Mouse (Mus musculus): Measurements from ENCODE around the gene Cmtm5. TPM values are rescaled to one million over a fixed set of nuclear protein-coding genes. Genes with fewer than 3 reads are reported as not detected.
"Not testable (repeated sequence)": the region's sequence is repeated elsewhere in the genome, so short reads cannot be mapped to it uniquely, and the experiment has no call there.

The Cmtm5 gene
- polyA plus RNA-seq, 1 experiment from 2014 or later = 12.7 TPM

GRCm38 (mm10) chr14:54965044-54965443 lies 29.0 kb downstream of the Cmtm5 start:
- Histone ChIP-seq H3K27me3 (no peaks in the 10 kb centered on the region), H3K9ac (no peak overlapping the region), H3K4me3 (no peak overlapping the region), H3K27ac (no peak overlapping the region), H3K36me3 (no peaks in the 10 kb centered on the region), H3K4me1 (no peaks in the 10 kb centered on the region), H3K9me3 (no peaks in the 10 kb centered on the region), H3K4me2 (no peak overlapping the region)
- ATAC-seq (ENCODE audit: insufficient number of reproducible peaks, low FRiP score, low TSS enrichment, low read depth) = no peak
- WGBS = 79% methylated on average over 15 of the region's 15 CpGs

- Histone ChIP-seq H3K27ac (no peak overlapping the region), H3K9ac (no peak overlapping the region), H3K4me2 (no peak overlapping the region), H3K4me3 (no peak overlapping the region), H3K36me3 (no peaks in the 10 kb centered on the region), H3K9me3 (no peaks in the 10 kb centered on the region), H3K27me3 (no peaks in the 10 kb centered on the region), H3K4me1 (no peaks in the 10 kb centered on the region)
- ATAC-seq (ENCODE audit: insufficient number of reproducible peaks, low FRiP score, low TSS enrichment, low read depth) = no peak
- 39% methylated on average over 6 of the region's 6 CpGs for WGBS
Observed at GRCm38 (mm10) chr14:54965631-54966030, 29.6 kb downstream of the Cmtm5 start.

DNA sequence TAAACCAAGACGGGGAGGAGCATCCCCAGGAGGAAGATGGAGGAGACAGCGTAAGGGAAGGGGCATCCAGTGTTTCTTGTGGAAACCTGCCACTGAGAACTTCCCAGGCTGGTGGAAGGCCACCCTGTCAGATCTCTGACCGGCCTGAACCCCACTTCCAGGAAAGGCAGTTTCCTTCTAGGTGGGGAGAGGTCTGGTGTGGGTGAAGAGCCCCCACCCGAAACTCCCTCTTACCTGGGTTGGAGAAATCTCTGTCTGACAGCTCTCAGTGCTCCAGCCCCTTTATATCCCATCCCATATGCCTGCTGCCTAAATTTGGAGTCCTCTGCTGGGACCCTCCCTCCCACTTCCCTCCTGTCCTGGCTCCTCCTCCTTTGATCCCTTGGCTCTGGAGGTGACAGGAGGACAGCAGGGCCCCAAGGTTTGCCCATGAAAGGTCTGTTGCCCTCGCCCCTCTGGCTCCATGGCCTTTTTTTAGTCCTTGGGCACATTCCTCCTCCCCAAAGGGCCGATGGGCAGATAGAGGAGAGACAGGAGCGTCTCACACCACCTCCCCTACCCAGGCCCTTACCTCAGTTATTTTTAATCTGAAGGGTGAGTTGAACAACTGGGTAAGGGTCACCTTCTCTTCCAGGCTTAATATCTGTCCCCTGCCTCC lies 30.4 kb downstream of the Cmtm5 start, which contains the start of gene Myh6:
Gene Myh6 (minus strand): TSS at position 608 of the 658 bp plus-strand sequence.
- ATAC-seq (ENCODE audit: insufficient number of reproducible peaks, low FRiP score, low TSS enrichment, low read depth) = no peak
- Histone ChIP-seq H3K4me2 (no peak within 1 kb of the TSS), H3K9me3 (no peaks in the 10 kb centered on the region), H3K36me3 (no peaks in the 10 kb centered on the region), H3K4me3 (no peak within 1 kb of the TSS), H3K4me1 (no peaks in the 10 kb centered on the region), H3K27ac (no peak within 1 kb of the TSS), H3K27me3 (no peaks in the 10 kb centered on the region), H3K9ac (no peak within 1 kb of the TSS)
- 63% methylated on average over 7 of the region's 7 CpGs for WGBS

DNA sequence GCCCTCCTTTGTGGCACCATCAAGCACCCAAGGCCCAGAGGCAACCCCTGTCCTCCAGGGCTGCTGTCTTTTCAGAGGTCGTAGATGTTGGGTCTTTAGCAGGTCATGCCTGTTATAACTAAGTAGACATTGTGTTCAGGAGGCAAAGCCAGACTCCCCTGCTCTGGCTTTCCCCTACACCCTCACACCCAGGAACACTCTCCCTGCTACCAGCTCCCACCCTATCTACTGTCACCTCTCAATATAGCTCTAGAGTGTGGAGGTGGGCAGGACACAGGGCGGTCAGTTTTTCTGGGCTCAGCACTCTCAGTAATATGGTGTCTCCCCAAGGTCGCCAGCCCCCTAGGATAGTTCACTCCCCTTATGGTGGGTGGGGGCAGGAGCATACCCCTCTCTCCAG lies 31.8 kb downstream of the Cmtm5 start:
- no peaks in the 10 kb centered on the region for H3K4me1 ChIP-seq
- no peak overlapping the region for H3K27ac ChIP-seq
- no peak overlapping the region for H3K9ac ChIP-seq
- no peak overlapping the region for H3K4me2 ChIP-seq
- H3K27me3 ChIP-seq = no peaks in the 10 kb centered on the region
- no peak for ATAC-seq (ENCODE audit: insufficient number of reproducible peaks, low FRiP score, low TSS enrichment, low read depth)
- 83% methylated on average over 3 of the region's 3 CpGs for WGBS
- H3K36me3 ChIP-seq = no peaks in the 10 kb centered on the region
- H3K9me3 ChIP-seq = no peaks in the 10 kb centered on the region
- no peak overlapping the region for H3K4me3 ChIP-seq

- Histone ChIP-seq H3K27me3 (no peaks in the 10 kb centered on the region), H3K36me3 (no peaks in the 10 kb centered on the region), H3K4me3 (no peak overlapping the region), H3K9ac (no peak overlapping the region), H3K27ac (no peak overlapping the region), H3K4me1 (no peaks in the 10 kb centered on the region), H3K4me2 (no peak overlapping the region), H3K9me3 (no peaks in the 10 kb centered on the region)
- no peak for ATAC-seq (ENCODE audit: insufficient number of reproducible peaks, low FRiP score, low TSS enrichment, low read depth)
Observed at GRCm38 (mm10) chr14:54968344-54968743, 32.3 kb downstream of the Cmtm5 start.

- WGBS = 86% methylated on average over 11 of the region's 11 CpGs
- not testable (repeated sequence) for ATAC-seq (ENCODE audit: insufficient number of reproducible peaks, low FRiP score, low TSS enrichment, low read depth); H3K9me3 ChIP-seq; H3K9ac ChIP-seq; H3K4me2 ChIP-seq; H3K4me3 ChIP-seq; H3K27me3 ChIP-seq; H3K4me1 ChIP-seq; H3K27ac ChIP-seq; H3K36me3 ChIP-seq
Observed at GRCm38 (mm10) chr14:54972786-54973185, 36.7 kb downstream of the Cmtm5 start.

DNA sequence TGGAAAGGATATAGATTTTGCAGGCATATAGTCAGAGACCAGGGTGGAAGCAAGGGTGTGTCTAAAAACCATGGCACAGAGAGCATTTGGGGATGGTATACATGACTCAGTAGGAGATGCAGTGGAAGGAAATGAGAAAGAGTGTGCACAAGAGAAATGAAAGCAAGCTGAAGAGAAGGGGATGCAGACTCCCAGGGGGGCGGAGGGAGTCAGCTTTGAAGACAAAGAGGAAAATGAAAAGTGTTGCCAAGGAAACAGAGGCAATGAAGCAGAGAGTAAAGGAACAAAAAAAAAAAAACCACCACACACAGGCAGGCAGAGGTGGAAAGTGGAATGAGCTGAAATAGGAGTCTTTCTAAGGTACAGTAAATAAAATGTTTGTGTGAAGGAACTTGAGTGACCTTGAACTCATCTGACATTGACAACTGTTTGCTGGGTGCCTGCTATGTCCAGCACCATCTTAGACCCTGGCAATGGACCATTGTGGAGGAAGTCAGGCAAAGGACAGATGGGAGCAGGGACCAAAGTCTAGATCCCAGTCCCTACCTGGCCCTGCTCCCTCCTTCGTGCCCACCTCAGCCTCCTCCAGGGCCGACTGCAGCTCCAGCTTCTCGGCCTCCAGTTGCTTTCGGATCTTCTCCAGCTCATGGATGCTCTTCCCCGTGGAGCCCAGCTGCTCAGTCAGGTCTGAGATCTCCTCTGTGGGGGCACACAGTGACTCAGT lies 38.2 kb downstream of the Cmtm5 start:
- Histone ChIP-seq H3K36me3 (no peaks in the 10 kb centered on the region), H3K4me2 (no peak overlapping the region), H3K9me3 (no peaks in the 10 kb centered on the region), H3K4me1 (no peaks in the 10 kb centered on the region), H3K9ac (no peak overlapping the region), H3K27ac (no peak overlapping the region), H3K27me3 (no peaks in the 10 kb centered on the region; the same call in 1 of the 2 replicates), H3K4me3 (no peak overlapping the region)
- ATAC-seq (ENCODE audit: insufficient number of reproducible peaks, low FRiP score, low TSS enrichment, low read depth) = no peak
- 81% methylated on average over 6 of the region's 6 CpGs for WGBS

GRCm38 (mm10) chr14:54976633-54977032 lies 40.6 kb downstream of the Cmtm5 start, which contains the start of gene Gm17428:
Gene Gm17428 (plus strand): TSS chr14:54976933.
- Histone ChIP-seq H3K4me2 (no peak within 1 kb of the TSS), H3K9ac (no peak within 1 kb of the TSS), H3K9me3 (no peaks in the 10 kb centered on the region), H3K4me3 (no peak within 1 kb of the TSS), H3K36me3 (no peaks in the 10 kb centered on the region), H3K27ac (no peak within 1 kb of the TSS), H3K4me1 (no peaks in the 10 kb centered on the region), H3K27me3 (no peaks in the 10 kb centered on the region; the same call in 1 of the 2 replicates)
- WGBS = 82% methylated on average over 1 of the region's 1 CpGs
- ATAC-seq (ENCODE audit: insufficient number of reproducible peaks, low FRiP score, low TSS enrichment, low read depth) = no peak

DNA sequence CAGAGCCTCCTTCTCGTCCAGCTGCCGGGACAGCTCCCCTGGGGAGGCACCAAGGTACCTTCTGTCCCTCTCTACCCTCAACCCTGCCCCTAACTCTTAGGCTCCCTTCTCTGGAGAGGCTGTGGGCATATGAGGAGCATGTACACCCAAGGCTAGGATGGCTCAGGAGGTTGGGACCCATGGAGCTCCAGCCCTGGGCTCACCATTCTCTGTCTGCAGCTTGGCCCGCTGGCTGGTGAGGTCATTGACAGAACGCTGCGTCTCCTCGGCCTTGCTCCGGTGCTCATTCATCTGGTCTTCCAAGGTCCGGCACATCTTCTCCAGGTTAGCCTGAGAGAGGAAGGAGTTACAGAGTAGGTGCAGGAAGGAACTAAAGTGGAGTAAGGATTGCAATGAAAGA lies 42.6 kb downstream of the Cmtm5 start:
- no peak for ATAC-seq (ENCODE audit: insufficient number of reproducible peaks, low FRiP score, low TSS enrichment, low read depth)
- no peak overlapping the region for H3K4me3 ChIP-seq
- no peaks in the 10 kb centered on the region for H3K36me3 ChIP-seq
- WGBS = 80% methylated on average over 8 of the region's 8 CpGs
- no peaks in the 10 kb centered on the region for H3K4me1 ChIP-seq
- no peak overlapping the region for H3K9ac ChIP-seq
- H3K27ac ChIP-seq = no peak overlapping the region
- H3K27me3 ChIP-seq = no peaks in the 10 kb centered on the region; the same call in 1 of the 2 replicates
- H3K4me2 ChIP-seq = no peak overlapping the region
- H3K9me3 ChIP-seq = no peaks in the 10 kb centered on the region

DNA sequence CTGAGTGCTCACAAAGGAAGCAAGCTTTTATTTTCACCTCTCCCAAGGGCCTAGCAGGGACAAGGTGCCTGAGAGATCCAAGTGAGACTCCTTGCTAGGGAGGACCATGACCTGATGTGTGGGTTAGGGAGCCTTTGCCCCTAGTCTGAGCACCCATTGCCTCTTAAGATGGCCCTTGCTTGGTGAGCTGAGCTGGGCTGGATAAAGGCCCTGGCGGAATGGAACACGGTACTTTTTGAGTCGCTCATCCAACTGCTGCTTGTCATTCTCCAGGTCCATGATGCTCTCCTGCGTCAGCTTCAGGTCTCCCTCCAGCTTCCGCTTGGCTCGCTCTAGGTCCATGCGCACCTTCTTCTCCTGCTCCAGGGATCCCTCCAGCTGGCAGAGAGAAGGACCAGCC lies 45.9 kb downstream of the Cmtm5 start:
- no peak overlapping the region for H3K4me2 ChIP-seq
- no peak overlapping the region for H3K27ac ChIP-seq
- H3K9me3 ChIP-seq = no peaks in the 10 kb centered on the region
- no peaks in the 10 kb centered on the region for H3K4me1 ChIP-seq
- no peaks in the 10 kb centered on the region for H3K27me3 ChIP-seq
- ATAC-seq (ENCODE audit: insufficient number of reproducible peaks, low FRiP score, low TSS enrichment, low read depth) = no peak
- no peak overlapping the region for H3K4me3 ChIP-seq
- WGBS = 93% methylated on average over 7 of the region's 7 CpGs
- no peak overlapping the region for H3K9ac ChIP-seq
- no peaks in the 10 kb centered on the region for H3K36me3 ChIP-seq

- not testable (repeated sequence) for H3K9ac ChIP-seq; H3K4me1 ChIP-seq; ATAC-seq (ENCODE audit: insufficient number of reproducible peaks, low FRiP score, low TSS enrichment, low read depth); H3K27ac ChIP-seq; H3K27me3 ChIP-seq; H3K4me3 ChIP-seq; H3K9me3 ChIP-seq; H3K4me2 ChIP-seq; H3K36me3 ChIP-seq
- 88% methylated on average over 9 of the region's 9 CpGs for WGBS
Observed at GRCm38 (mm10) chr14:54988350-54988874, 52.4 kb downstream of the Cmtm5 start.
